Mouse (Mus musculus) R1 (cell line): Measurements from ENCODE around the gene Desi1.

Experiments
- DNase-seq: peaks from one replicate; pipeline ENCODE4 v3.0.0-alpha.2; 2018; ENCODE audit warnings: low read depth, low spot score

Desi1 gene

GRCm38 (mm10) chr15:81966062-81966829, 67.4 kb downstream of the Desi1 start:
- DNase-seq = no peak

GRCm38 (mm10) chr15:81964980-81965545, 68.6 kb downstream of the Desi1 start:
- peak; percentile 81 for DNase-seq

- DNase-seq = no peak
Observed at GRCm38 (mm10) chr15:81964262-81964661, 69.4 kb downstream of the Desi1 start.

- DNase-seq = no peak
Observed at GRCm38 (mm10) chr15:81961078-81961451, 72.6 kb downstream of the Desi1 start.

GRCm38 (mm10) chr15:81960171-81961077, 73.2 kb downstream of the Desi1 start, which contains the start of gene Pmm1:
Gene Pmm1 (minus strand): TSS chr15:81960930.
- peak; percentile 98 for DNase-seq

- no peak for DNase-seq
Observed at GRCm38 (mm10) chr15:81958906-81959305, 74.8 kb downstream of the Desi1 start.

- DNase-seq = peak; percentile 50
Observed at GRCm38 (mm10) chr15:81957598-81957997, 76.1 kb downstream of the Desi1 start.

- DNase-seq = peak; percentile 85
Observed at GRCm38 (mm10) chr15:81956457-81956856, 77.2 kb downstream of the Desi1 start.

- DNase-seq = no peak
Observed at GRCm38 (mm10) chr15:81955414-81955813, 78.2 kb downstream of the Desi1 start.

GRCm38 (mm10) chr15:81954716-81955115, 78.9 kb downstream of the Desi1 start:
- no peak for DNase-seq

- no peak for DNase-seq
Observed at GRCm38 (mm10) chr15:81954151-81954583, 79.5 kb downstream of the Desi1 start.

- no peak for DNase-seq
Observed at GRCm38 (mm10) chr15:81952310-81952709, 81.4 kb downstream of the Desi1 start.

- DNase-seq = no peak
Observed at GRCm38 (mm10) chr15:81951159-81951558, 82.5 kb downstream of the Desi1 start.

- no peak for DNase-seq
Observed at GRCm38 (mm10) chr15:81950716-81951115, 82.9 kb downstream of the Desi1 start.

- DNase-seq = no peak
Observed at GRCm38 (mm10) chr15:81949476-81950131, 84.1 kb downstream of the Desi1 start.

- no peak for DNase-seq
Observed at GRCm38 (mm10) chr15:81949076-81949475, 84.6 kb downstream of the Desi1 start.

GRCm38 (mm10) chr15:81943176-81943749, 90.4 kb downstream of the Desi1 start:
- no peak for DNase-seq
